Comparison of ENCODE assay signal across 9 mouse cellular contexts in genomic region chr3:143599120-143599519, GRCm38 (mm10).
DNase-seq lines count a peak whose midpoint lies in the region; TF ChIP-seq lines count a peak whose summit lies in the region.
"Had no signal": no experiment of that assay in that cellular context is flagged by ENCODE, and none has a peak within 500 bp of the region (broad histone marks: within the 10 kb centered on the region; RNA-seq: fewer than 3 reads in every experiment).

No protein-coding gene starts in this region.

- intact Hi-C loops in gastrocnemius, postnatal 14 days (cut with DNase I; ENCODE audit: low total_unique reads), result no loop called here

- no peak overlapping the region for H3K4me3 ChIP-seq in layer of hippocampus, adult 2 months
- H3K4me3 ChIP-seq: neural tube, embryonic 13.5 days had no signal

- peak; percentile 66 for TF ChIP-seq CTCF in layer of hippocampus, adult 2 months (conservative IDR thresholded peaks at IDR 0.05)

- DNase-seq in layer of hippocampus, adult 2 months (ENCODE audit: low spot score in 2 of 2), result no peak
- DNase-seq in layer of hippocampus, postnatal 36 days, result no peak
- peak; percentile 3 for DNase-seq in ZHBTc4 (ENCODE audit: low read depth, low spot score)
- DNase-seq in gastrocnemius, postnatal 14 days, result peak; percentile 36
- DNase-seq in lung, adult 18-20 months, result peak; percentile 48 to 49
- peak; percentile 39 to 70 for DNase-seq in spleen, postnatal 4 days (ENCODE audit: low spot score in 2 of 2)
- no peak for DNase-seq in right cerebral cortex, postnatal 4 days
- no peak for DNase-seq in frontal cortex, postnatal 25 days (ENCODE audit: low spot score in 2 of 2)

- no peak overlapping the region for H3K27ac ChIP-seq in layer of hippocampus, adult 2 months
- H3K27ac ChIP-seq: neural tube, embryonic 13.5 days had no signal

Comparison
In these comparisons a context has a peak if more than half of its experiments do, and no peak if none do; other contexts are left out.
1. DNase-seq: peak in ZHBTc4 (single experiment), gastrocnemius, postnatal 14 days (single experiment), lung, adult 18-20 months (2 of 2) and spleen, postnatal 4 days (2 of 2); none in layer of hippocampus, adult 2 months (0 of 2), layer of hippocampus, postnatal 36 days (0 of 2), right cerebral cortex, postnatal 4 days (single experiment) and frontal cortex, postnatal 25 days (0 of 2).